Mouse (Mus musculus) layer of hippocampus, adult 18-20 months (tissue): ENCODE results near the gene Cdh4. TPM values are rescaled to one million over a fixed set of nuclear protein-coding genes. Genes with fewer than 3 reads are reported as not detected.
A peak's percentile ranks its signal among the peaks of the same experiment; 100 is the strongest.

ENCODE experiments used
- DNase-seq, 2 experiments: peaks; one replicate each; pipeline ENCODE4 v3.0.0; 2022; ENCODE audit warnings: low spot score in 2 of 2
- total RNA-seq, 2 experiments: library from RNA; stranded (reverse); gene quantifications; 2 replicates each; pipeline ENCODE4 v1.2.3; 2021

Cdh4 gene
- total RNA-seq, 2 experiments from 2014 or later: 8.7 to 10.3 TPM

- no peak for DNase-seq
Measured at GRCm38 (mm10) chr2:179921021-179921653, 478.9 kb downstream of the Cdh4 start.

- no peak for DNase-seq
Measured at GRCm38 (mm10) chr2:179924038-179924437, 481.8 kb downstream of the Cdh4 start.

GRCm38 (mm10) chr2:179929166-179929565, 486.9 kb downstream of the Cdh4 start:
- no peak for DNase-seq

GRCm38 (mm10) chr2:179931741-179932140, 489.5 kb downstream of the Cdh4 start:
- DNase-seq: no peak

GRCm38 (mm10) chr2:179934165-179934564, 491.9 kb downstream of the Cdh4 start:
- DNase-seq: no peak

- DNase-seq: no peak
Measured at GRCm38 (mm10) chr2:179937091-179937490, 494.9 kb downstream of the Cdh4 start.

GRCm38 (mm10) chr2:179941696-179942095, 499.5 kb downstream of the Cdh4 start:
- DNase-seq: no peak

GRCm38 (mm10) chr2:179945051-179945450, 502.8 kb downstream of the Cdh4 start:
- no peak for DNase-seq

GRCm38 (mm10) chr2:179946496-179946895, 504.3 kb downstream of the Cdh4 start:
- DNase-seq: no peak

GRCm38 (mm10) chr2:179947607-179948006, 505.4 kb downstream of the Cdh4 start:
- peak in 1 of 2 experiments; percentile 22 for DNase-seq

- DNase-seq: no peak
Measured at GRCm38 (mm10) chr2:179948820-179949219, 506.6 kb downstream of the Cdh4 start.
